Mouse (Mus musculus) olfactory bulb, adult 2 months (tissue): ENCODE data around the gene Lilrb4a.
"Not testable (repeated sequence)": the region's sequence is repeated elsewhere in the genome, so short reads cannot be mapped to it uniquely, and the experiment has no call there.

Experiments
- CTCF ChIP-seq: fragments of 200-500 bp; IDR thresholded peaks from 2 replicates; pipeline ENCODE4 v1.5.1; 2012; ENCODE audit warnings: low read depth, mild to moderate bottlenecking, low read length, moderate library complexity; ENCODE audit not compliant: insufficient read depth
- POLR2A ChIP-seq: fragments of 200-500 bp; IDR thresholded peaks from 2 replicates; pipeline ENCODE4 v1.6.1; 2012; ENCODE audit warnings: mild to moderate bottlenecking, low read depth, low read length, moderate library complexity; ENCODE audit not compliant: insufficient read depth

DNA sequence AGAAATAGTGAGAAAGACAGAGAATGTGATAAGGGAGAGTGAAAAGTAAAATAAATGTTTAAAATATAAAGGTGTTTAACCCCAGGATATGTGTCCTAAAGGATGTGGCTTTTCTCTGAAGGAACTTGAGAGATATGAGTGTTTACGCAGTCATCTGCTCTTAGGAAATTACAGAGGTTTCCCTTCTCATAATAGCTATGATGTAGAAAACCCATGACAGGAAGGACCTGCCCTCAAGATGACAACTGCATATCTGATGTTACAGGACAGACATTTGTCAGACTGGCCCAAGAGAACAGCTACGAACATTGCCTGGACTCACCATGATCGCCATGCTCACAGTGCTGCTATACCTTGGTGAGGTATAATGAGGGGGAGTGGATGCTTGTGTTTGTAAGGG, 10.4 kb upstream of the Lilrb4a start, which contains the start of the genes Gm49339 and Lilr4b:
- TF ChIP-seq CTCF, POLR2A: not testable (repeated sequence)
